ENCODE assay signal across 8 mouse cellular contexts in the genomic region with DNA sequence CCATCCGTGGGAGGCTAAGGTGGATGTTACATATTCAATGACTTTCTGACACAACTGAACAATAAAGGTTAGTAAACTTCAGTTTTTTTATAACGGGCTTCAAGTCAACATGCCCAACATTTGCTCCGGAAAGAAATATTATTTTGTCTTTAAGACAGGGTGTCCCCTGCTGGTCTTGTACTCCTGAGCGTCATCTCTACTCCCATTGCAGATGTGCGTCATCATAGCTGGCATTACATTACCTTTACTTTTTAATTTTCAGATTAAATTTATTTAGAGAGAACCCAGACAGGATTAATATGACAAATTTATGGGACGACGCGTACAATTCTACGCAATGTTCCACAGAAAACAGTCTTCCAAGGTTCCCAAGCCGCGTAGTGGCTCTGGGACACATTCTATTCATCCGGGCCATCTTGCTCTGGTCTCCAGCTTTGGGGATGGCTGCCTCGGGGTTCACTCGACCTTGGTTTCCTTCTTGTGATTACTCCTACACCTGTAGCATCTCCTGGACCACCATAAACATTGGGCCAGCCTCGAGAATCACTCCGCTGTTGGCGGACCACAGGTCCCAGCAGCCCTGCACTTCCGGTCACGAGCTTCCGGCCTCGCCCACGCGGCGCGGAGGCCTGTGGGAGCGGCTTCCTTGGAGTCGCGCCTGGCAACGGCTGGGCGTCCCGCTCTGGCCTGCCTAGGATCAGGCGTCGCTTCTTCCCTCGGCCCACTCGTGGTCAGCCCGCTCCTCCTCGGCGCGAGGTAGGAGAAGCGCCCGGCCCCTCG. TPM values are rescaled to one million over a fixed set of nuclear protein-coding genes. Genes with fewer than 3 reads are reported as not detected.
DNase-seq lines count a peak whose midpoint lies in the region; ATAC-seq lines count a peak whose summit lies in the region.

Gene Ift88, plus strand, starts transcription at position 631 of the 780 bp plus-strand sequence.

- intact Hi-C loops in gastrocnemius, postnatal 14 days (cut with DNase I; ENCODE audit: low total_unique reads), result loop anchor here (10.0 kb wide), 1 partner anchor 101 kb away; the partner anchor contains the start of gene Il17d
- intact Hi-C loops in left cerebral cortex, postnatal 10 days (cut with DNase I), result no loop called here

- peak; percentile 94 to 98 for DNase-seq in adrenal gland, adult (ENCODE audit: inconsistent age in 2 of 2, low spot score in 1 of 2)
- peak; percentile 94 for DNase-seq in embryo, embryonic 10.5 days (ENCODE audit: low spot score)
- peak; percentile 95 for DNase-seq in gastrocnemius, postnatal 14 days
- DNase-seq in left cerebral cortex, postnatal 10 days (ENCODE audit: extremely low spot score in 1 of 2, low spot score in 2 of 2), result peak; percentile 92 to 96
- DNase-seq in right cerebral cortex, postnatal 25 days, result peak; percentile 96
- peak; percentile 91 for DNase-seq in urinary bladder, postnatal 4 days (ENCODE audit: low spot score in 2 of 2)

- ATAC-seq in inflammation-experienced regulatory T-cells, adult 6 months, result peak; percentile 90
- ATAC-seq in megakaryocyte-erythroid progenitor cell, adult 5-6 weeks (replicated peaks; ENCODE audit: low FRiP score, low TSS enrichment, poor library complexity, severe bottlenecking), result peak; percentile 97

RNA-seq across cellular contexts. Expression of gene Ift88, which starts in this region (rescaled TPM):
- total RNA-seq in gastrocnemius, postnatal 14 days (2021), result 1 to 10 TPM; 3.3 to 4.6 TPM
- 1 to 10 TPM; 2.0 to 4.1 (median 3.8) TPM for polyA plus RNA-seq in inflammation-experienced regulatory T-cells, adult 6 months (2017; shearing (Covaris generic))
- total RNA-seq in left cerebral cortex, postnatal 10 days (2021), result 10 to 100 TPM; 16.8 to 18.8 TPM
- 5.7 and 6.0 TPM in 2 replicates for total RNA-seq in megakaryocyte-erythroid progenitor cell, adult 5-6 weeks (2014; fragmentation: Nextera tagmentation)
- total RNA-seq in megakaryocyte-erythroid progenitor cell, adult 5-6 weeks (2017), result 7.2 and 13.5 TPM in 2 replicates

Comparison
In these comparisons a context has a peak if more than half of its experiments do, and no peak if none do; other contexts are left out.
1. Peak in every context shown above with its lines: DNase-seq and ATAC-seq.